Mouse (Mus musculus) megakaryocyte, embryonic 14.5 days (primary cell): ENCODE data around the gene Clpp.

ENCODE experiments used
- FLI1 ChIP-seq: IDR thresholded peaks from 2 replicates; pipeline ENCODE4 v1.6.1; 2012; ENCODE audit warnings: low read length, inconsistent platforms, mixed read lengths
- GATA1 ChIP-seq: IDR thresholded peaks from 3 replicates; pipeline ENCODE4 v1.6.1; 2012; ENCODE audit warnings: mixed read lengths, low read length, inconsistent platforms, borderline replicate concordance

GRCm38 (mm10) chr17:57011236-57012141 lies 21.4 kb downstream of the Clpp start, which contains the start of the genes Gtf2f1 and Gm17949:
- TF ChIP-seq GATA1, result no peak
- peak; percentile 21; the same call in 1 of the 2 replicates for TF ChIP-seq FLI1
